Mouse (Mus musculus): ENCODE measurements around the gene Fkbp9.

DNA sequence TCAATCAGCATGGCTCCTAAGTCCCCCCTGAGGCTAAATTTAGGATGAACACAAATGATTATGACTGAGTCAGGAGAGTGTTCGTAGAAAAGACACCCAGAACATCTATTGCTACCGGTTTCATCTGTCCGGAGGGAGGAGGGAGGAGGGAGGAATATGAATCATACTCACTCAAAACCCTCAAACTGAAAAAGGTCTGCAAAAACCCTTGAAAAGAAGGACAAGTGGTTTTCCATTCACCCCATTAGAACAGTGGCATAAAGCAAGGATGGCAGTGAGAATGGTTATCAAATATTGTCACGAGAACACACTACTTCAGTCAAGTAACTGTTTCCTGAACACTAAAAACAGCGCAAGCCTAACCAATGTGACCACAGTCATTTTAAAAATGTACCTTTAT is 46.8 kb upstream of the Fkbp9 start:
- no peak for TF ChIP-seq POLR2A (IDR thresholded peaks at IDR 0.05; ENCODE audit: low read depth, low read length)
- TF ChIP-seq CTCF (conservative IDR thresholded peaks at IDR 0.05; ENCODE audit: insufficient read depth, insufficient read length, low read depth, low read length): no peak

Measured in kidney, adult 2 months (tissue).